Mouse (Mus musculus): ENCODE results near the gene Serpinb1c. TPM values are rescaled to one million over a fixed set of nuclear protein-coding genes. Genes with fewer than 3 reads are reported as not detected.
"Not testable (repeated sequence)": the region's sequence is repeated elsewhere in the genome, so short reads cannot be mapped to it uniquely, and the experiment has no call there.

Gene Serpinb1c
- polyA plus RNA-seq, 1 experiment from 2014 or later: 0.15 TPM

- Histone ChIP-seq H3K4me3 (ENCODE audit: low read depth, low read length) (no peak overlapping the region), H3K9ac (replicated peaks; ENCODE audit: low read depth, low read length) (no peak overlapping the region), H3K4me1 (ENCODE audit: control insufficient read depth, insufficient read depth, low read length) (no peaks in the 10 kb centered on the region), H3K4me2 (ENCODE audit: low read depth, low read length) (no peak overlapping the region), H3K36me3 (ENCODE audit: control insufficient read depth, insufficient read depth, low read length) (no peaks in the 10 kb centered on the region), H3K27ac (ENCODE audit: low read depth, low read length) (no peak overlapping the region), H3K9me3 (ENCODE audit: control insufficient read depth, low read length) (no peaks in the 10 kb centered on the region), H3K27me3 (ENCODE audit: control insufficient read depth, insufficient read depth, low read length) (no peaks in the 10 kb centered on the region)
- ATAC-seq (ENCODE audit: low read depth): no peak
- WGBS: 83% methylated on average over 5 of the region's 5 CpGs
Measured at GRCm38 (mm10) chr13:32868843-32869242, 29.2 kb downstream of the Serpinb1c start.

- not testable (repeated sequence) for H3K36me3 ChIP-seq (ENCODE audit: control insufficient read depth, insufficient read depth, low read length); H3K4me3 ChIP-seq (ENCODE audit: low read depth, low read length); H3K27ac ChIP-seq (ENCODE audit: low read depth, low read length); H3K27me3 ChIP-seq (ENCODE audit: control insufficient read depth, insufficient read depth, low read length); H3K4me2 ChIP-seq (ENCODE audit: low read depth, low read length); H3K4me1 ChIP-seq (ENCODE audit: control insufficient read depth, insufficient read depth, low read length); H3K9ac ChIP-seq (replicated peaks; ENCODE audit: low read depth, low read length); H3K9me3 ChIP-seq (ENCODE audit: control insufficient read depth, low read length); ATAC-seq (ENCODE audit: low read depth)
- WGBS: 86% methylated on average over 4 of the region's 4 CpGs
Measured at GRCm38 (mm10) chr13:32868233-32868632, 29.8 kb downstream of the Serpinb1c start.

DNA sequence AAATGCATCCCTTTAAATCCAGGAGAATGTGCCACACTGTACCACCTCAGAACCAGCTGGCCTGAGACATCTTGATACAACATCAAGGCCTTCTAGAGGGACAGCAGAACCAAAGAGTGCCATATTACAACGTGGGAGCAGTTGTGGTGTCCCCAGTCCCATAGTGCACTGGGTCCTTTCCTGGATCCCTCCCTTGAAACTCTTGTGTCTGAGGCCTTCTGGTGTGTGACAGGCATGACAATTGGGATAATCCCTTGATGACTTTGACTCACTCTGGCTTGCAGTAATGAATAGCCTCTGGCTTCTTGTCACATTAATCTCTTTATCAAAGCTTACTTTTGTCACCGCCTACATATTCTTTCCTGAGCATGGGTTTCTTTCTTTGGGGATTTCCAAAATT is 31.0 kb downstream of the Serpinb1c start:
- H3K36me3 ChIP-seq (ENCODE audit: control insufficient read depth, insufficient read depth, low read length): no peaks in the 10 kb centered on the region
- H3K9ac ChIP-seq (replicated peaks; ENCODE audit: low read depth, low read length): no peak overlapping the region
- H3K4me1 ChIP-seq (ENCODE audit: control insufficient read depth, insufficient read depth, low read length): no peaks in the 10 kb centered on the region
- H3K4me2 ChIP-seq (ENCODE audit: low read depth, low read length): no peak overlapping the region
- no peak for ATAC-seq (ENCODE audit: low read depth)
- H3K27ac ChIP-seq (ENCODE audit: low read depth, low read length): no peak overlapping the region
- no peaks in the 10 kb centered on the region for H3K9me3 ChIP-seq (ENCODE audit: control insufficient read depth, low read length)
- H3K27me3 ChIP-seq (ENCODE audit: control insufficient read depth, insufficient read depth, low read length): no peaks in the 10 kb centered on the region
- WGBS: 61% methylated on average over 2 of the region's 2 CpGs
- H3K4me3 ChIP-seq (ENCODE audit: low read depth, low read length): no peak overlapping the region

- Histone ChIP-seq H3K9ac (replicated peaks; ENCODE audit: low read depth, low read length) (no peak overlapping the region), H3K4me3 (ENCODE audit: low read depth, low read length) (no peak overlapping the region), H3K4me1 (ENCODE audit: control insufficient read depth, insufficient read depth, low read length) (no peaks in the 10 kb centered on the region), H3K4me2 (ENCODE audit: low read depth, low read length) (no peak overlapping the region), H3K9me3 (ENCODE audit: control insufficient read depth, low read length) (no peaks in the 10 kb centered on the region), H3K27ac (ENCODE audit: low read depth, low read length) (no peak overlapping the region), H3K36me3 (ENCODE audit: control insufficient read depth, insufficient read depth, low read length) (no peaks in the 10 kb centered on the region), H3K27me3 (ENCODE audit: control insufficient read depth, insufficient read depth, low read length) (no peaks in the 10 kb centered on the region)
- 10% methylated on average over 9 of the region's 9 CpGs for WGBS
- peak; percentile 88 for ATAC-seq (ENCODE audit: low read depth)
Measured at GRCm38 (mm10) chr13:32866484-32866883, 31.5 kb downstream of the Serpinb1c start.

DNA sequence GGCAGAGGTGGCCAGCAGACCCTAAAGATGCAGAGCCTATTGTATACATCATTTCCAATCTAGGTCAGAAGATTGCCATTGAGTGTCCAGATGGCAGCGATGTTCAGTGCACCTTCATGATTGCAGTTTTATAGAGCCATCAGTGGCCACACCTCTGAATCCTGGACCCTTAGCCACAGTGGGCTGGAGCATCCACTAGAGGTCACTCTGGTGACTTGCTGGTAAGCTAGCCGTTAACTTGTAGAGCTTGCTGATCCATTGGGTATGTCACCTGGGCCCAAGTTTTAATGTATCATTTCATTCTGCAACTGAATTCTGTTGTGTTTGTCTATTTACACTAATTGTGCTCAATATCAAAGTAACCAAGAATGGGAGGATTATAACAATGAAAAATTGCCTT is 32.4 kb downstream of the Serpinb1c start:
- H3K4me3 ChIP-seq (ENCODE audit: low read depth, low read length): no peak overlapping the region

DNA sequence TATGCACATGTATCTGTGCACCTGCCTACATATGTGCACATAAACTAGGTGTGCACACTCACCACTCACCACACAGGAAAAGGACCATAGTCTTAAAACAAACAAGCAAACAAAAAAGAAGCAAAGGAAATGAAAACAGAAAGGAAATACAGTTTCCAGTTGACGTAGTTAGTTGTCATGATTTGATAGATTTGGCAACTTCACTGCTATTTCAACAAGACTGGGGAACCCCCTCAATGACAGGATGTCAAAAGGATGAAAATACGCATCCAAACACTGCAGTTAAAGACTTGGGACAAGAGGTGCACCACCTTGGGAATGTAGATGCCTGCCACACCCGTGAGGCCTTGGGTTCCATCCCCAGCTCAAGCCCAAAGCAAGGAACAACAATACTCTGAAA is 33.5 kb downstream of the Serpinb1c start:
- not testable (repeated sequence) for H3K36me3 ChIP-seq (ENCODE audit: control insufficient read depth, insufficient read depth, low read length); H3K27me3 ChIP-seq (ENCODE audit: control insufficient read depth, insufficient read depth, low read length); H3K4me1 ChIP-seq (ENCODE audit: control insufficient read depth, insufficient read depth, low read length); H3K4me3 ChIP-seq (ENCODE audit: low read depth, low read length); H3K4me2 ChIP-seq (ENCODE audit: low read depth, low read length); ATAC-seq (ENCODE audit: low read depth); H3K27ac ChIP-seq (ENCODE audit: low read depth, low read length); H3K9me3 ChIP-seq (ENCODE audit: control insufficient read depth, low read length); H3K9ac ChIP-seq (replicated peaks; ENCODE audit: low read depth, low read length)
- WGBS: 78% methylated on average over 2 of the region's 3 CpGs

More for the DNA sequence above, 32.4 kb downstream of the Serpinb1c start:
- no peaks in the 10 kb centered on the region for H3K4me1 ChIP-seq (ENCODE audit: control insufficient read depth, insufficient read depth, low read length)
- H3K27ac ChIP-seq (ENCODE audit: low read depth, low read length): no peak overlapping the region
- no peaks in the 10 kb centered on the region for H3K9me3 ChIP-seq (ENCODE audit: control insufficient read depth, low read length)
- no peaks in the 10 kb centered on the region for H3K36me3 ChIP-seq (ENCODE audit: control insufficient read depth, insufficient read depth, low read length)
- no peak for ATAC-seq (ENCODE audit: low read depth)
- no peak overlapping the region for H3K9ac ChIP-seq (replicated peaks; ENCODE audit: low read depth, low read length)
- no peaks in the 10 kb centered on the region for H3K27me3 ChIP-seq (ENCODE audit: control insufficient read depth, insufficient read depth, low read length)
- no peak overlapping the region for H3K4me2 ChIP-seq (ENCODE audit: low read depth, low read length)
- 81% methylated on average over 2 of the region's 2 CpGs for WGBS

DNA sequence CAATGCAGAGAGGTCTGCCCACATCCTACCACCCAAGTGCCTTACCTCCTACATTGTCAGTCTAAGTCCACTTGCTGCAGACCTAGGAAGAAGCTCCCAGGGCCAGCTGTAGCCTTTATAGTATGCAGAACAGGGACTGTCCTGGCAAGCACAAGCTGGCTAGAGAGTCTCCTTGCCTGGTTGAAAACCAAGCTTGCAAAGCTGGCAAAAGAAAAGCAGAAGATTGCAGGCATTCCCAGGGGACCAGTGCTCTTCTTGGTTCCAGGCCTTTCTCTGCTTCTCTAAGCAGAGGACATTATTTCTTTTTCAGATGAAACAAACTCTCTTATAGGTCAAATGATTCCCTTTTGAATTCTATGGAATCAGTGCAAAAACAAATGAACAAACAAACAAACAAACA is 34.6 kb downstream of the Serpinb1c start:
- H3K27me3 ChIP-seq (ENCODE audit: control insufficient read depth, insufficient read depth, low read length): no peaks in the 10 kb centered on the region
- H3K27ac ChIP-seq (ENCODE audit: low read depth, low read length): no peak overlapping the region
- no peaks in the 10 kb centered on the region for H3K4me1 ChIP-seq (ENCODE audit: control insufficient read depth, insufficient read depth, low read length)
- no peak overlapping the region for H3K4me2 ChIP-seq (ENCODE audit: low read depth, low read length)
- no peak overlapping the region for H3K4me3 ChIP-seq (ENCODE audit: low read depth, low read length)
- H3K36me3 ChIP-seq (ENCODE audit: control insufficient read depth, insufficient read depth, low read length): no peaks in the 10 kb centered on the region
- H3K9me3 ChIP-seq (ENCODE audit: control insufficient read depth, low read length): no peaks in the 10 kb centered on the region
- no peak for ATAC-seq (ENCODE audit: low read depth)
- H3K9ac ChIP-seq (replicated peaks; ENCODE audit: low read depth, low read length): no peak overlapping the region

- Histone ChIP-seq H3K9me3 (ENCODE audit: control insufficient read depth, low read length) (no peaks in the 10 kb centered on the region), H3K36me3 (ENCODE audit: control insufficient read depth, insufficient read depth, low read length) (no peaks in the 10 kb centered on the region), H3K27ac (ENCODE audit: low read depth, low read length) (no peak overlapping the region), H3K4me3 (ENCODE audit: low read depth, low read length) (no peak overlapping the region), H3K4me2 (ENCODE audit: low read depth, low read length) (no peak overlapping the region), H3K9ac (replicated peaks; ENCODE audit: low read depth, low read length) (no peak overlapping the region), H3K27me3 (ENCODE audit: control insufficient read depth, insufficient read depth, low read length) (no peaks in the 10 kb centered on the region), H3K4me1 (ENCODE audit: control insufficient read depth, insufficient read depth, low read length) (no peaks in the 10 kb centered on the region)
- 80% methylated on average over 3 of the region's 3 CpGs for WGBS
- no peak for ATAC-seq (ENCODE audit: low read depth)
Measured at GRCm38 (mm10) chr13:32860821-32861220, 37.2 kb downstream of the Serpinb1c start.

DNA sequence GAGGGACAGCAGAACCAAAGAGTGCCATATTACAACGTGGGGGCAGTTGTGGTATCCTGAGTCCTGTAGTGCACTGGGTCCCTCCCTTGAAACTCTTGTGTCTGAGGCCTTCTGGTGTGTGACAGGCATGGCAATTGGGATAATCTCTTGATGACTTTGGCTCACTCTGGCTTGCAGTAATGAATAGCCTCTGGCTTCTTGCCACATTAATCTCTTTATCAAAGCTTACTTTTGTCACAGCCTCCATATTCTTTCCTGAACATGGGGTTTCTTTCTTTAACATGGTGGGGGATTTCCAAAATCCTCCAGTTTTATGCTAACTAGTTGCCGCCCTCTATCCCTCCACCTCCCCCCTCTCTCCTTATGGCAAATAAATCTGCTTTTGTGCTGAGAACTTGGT is 44.9 kb downstream of the Serpinb1c start:
- Histone ChIP-seq H3K9me3 (ENCODE audit: control insufficient read depth, low read length) (no peaks in the 10 kb centered on the region), H3K4me1 (ENCODE audit: control insufficient read depth, insufficient read depth, low read length) (no peaks in the 10 kb centered on the region), H3K27ac (ENCODE audit: low read depth, low read length) (no peak overlapping the region), H3K9ac (replicated peaks; ENCODE audit: low read depth, low read length) (no peak overlapping the region), H3K36me3 (ENCODE audit: control insufficient read depth, insufficient read depth, low read length) (no peaks in the 10 kb centered on the region), H3K4me2 (ENCODE audit: low read depth, low read length) (no peak overlapping the region), H3K27me3 (ENCODE audit: control insufficient read depth, insufficient read depth, low read length) (no peaks in the 10 kb centered on the region), H3K4me3 (ENCODE audit: low read depth, low read length) (no peak overlapping the region)
- 56% methylated on average over 2 of the region's 2 CpGs for WGBS
- no peak for ATAC-seq (ENCODE audit: low read depth)

- no peaks in the 10 kb centered on the region for H3K36me3 ChIP-seq (ENCODE audit: control insufficient read depth, insufficient read depth, low read length)
- WGBS: 95% methylated on average over 4 of the region's 4 CpGs
- no peaks in the 10 kb centered on the region for H3K27me3 ChIP-seq (ENCODE audit: control insufficient read depth, insufficient read depth, low read length)
- no peak overlapping the region for H3K4me3 ChIP-seq (ENCODE audit: low read depth, low read length)
- ATAC-seq (ENCODE audit: low read depth): no peak
- H3K27ac ChIP-seq (ENCODE audit: low read depth, low read length): no peak overlapping the region
- no peaks in the 10 kb centered on the region for H3K9me3 ChIP-seq (ENCODE audit: control insufficient read depth, low read length)
- H3K9ac ChIP-seq (replicated peaks; ENCODE audit: low read depth, low read length): no peak overlapping the region
- H3K4me2 ChIP-seq (ENCODE audit: low read depth, low read length): no peak overlapping the region
- no peaks in the 10 kb centered on the region for H3K4me1 ChIP-seq (ENCODE audit: control insufficient read depth, insufficient read depth, low read length)
Measured at GRCm38 (mm10) chr13:32852539-32852938, 45.5 kb downstream of the Serpinb1c start.
